Mouse (Mus musculus): ENCODE data around the gene Etl4.
"Not testable (repeated sequence)": the region's sequence is repeated elsewhere in the genome, so short reads cannot be mapped to it uniquely, and the experiment has no call there.

DNA sequence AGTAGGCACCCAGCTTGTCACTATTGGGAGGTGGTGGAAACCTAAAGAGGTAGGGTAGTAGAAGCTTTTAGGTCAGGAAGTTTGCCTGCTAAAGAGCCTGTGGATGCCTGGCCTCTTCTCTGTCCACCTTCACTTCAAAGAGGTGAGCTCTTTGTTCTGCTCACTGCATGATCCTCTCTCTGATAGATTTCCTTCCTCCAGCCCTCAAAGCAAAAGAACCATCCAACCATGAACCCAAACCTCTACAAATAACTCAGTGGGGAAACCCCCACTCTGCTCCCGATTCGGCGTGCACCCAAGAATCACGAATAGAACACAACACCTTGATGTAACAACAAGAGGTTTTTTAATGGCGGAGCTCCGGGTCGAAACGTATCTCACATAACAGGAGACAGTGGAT is 471.3 kb downstream of the Etl4 start:
- not testable (repeated sequence) for TF ChIP-seq MAFK (IDR thresholded peaks at IDR 0.05; ENCODE audit: insufficient read depth, low read depth, low read length); ZC3H11A (IDR thresholded peaks at IDR 0.05; ENCODE audit: borderline replicate concordance, low read depth, low read length); ZNF384 (IDR thresholded peaks at IDR 0.05; ENCODE audit: low read depth, low read length); CHD2 (IDR thresholded peaks at IDR 0.05; ENCODE audit: low read depth, low read length)

Measured in ES-E14 (cell line).